Mouse (Mus musculus) neural tube, embryonic 13.5 days (tissue): ENCODE data around the gene Itpka. TPM values are rescaled to one million over a fixed set of nuclear protein-coding genes. Genes with fewer than 3 reads are reported as not detected.

Source experiments
- ATAC-seq: fragments of 200-750 bp; cut with Nextera tagmentation; 2 replicates; pipeline ENCODE4 v1.8.0; 2017; ENCODE audit warnings: low read depth, mild to moderate bottlenecking, moderate TSS enrichment, moderate library complexity
- H3K27ac ChIP-seq: fragments of 300-500 bp; sonication (generic); replicated peaks from 2 replicates; pipeline ENCODE4 v1.5.1; 2015; ENCODE audit warnings: moderate library complexity, mild to moderate bottlenecking, inconsistent platforms
- H3K27me3 ChIP-seq: fragments of 300-500 bp; sonication (generic); 2 replicates; pipeline ENCODE4 v1.6.1; 2015; ENCODE audit warnings: mild to moderate bottlenecking, inconsistent platforms
- H3K36me3 ChIP-seq: fragments of 300-500 bp; sonication (generic); 2 replicates; pipeline ENCODE4 v1.6.1; 2015; ENCODE audit warnings: mild to moderate bottlenecking, inconsistent platforms
- H3K4me1 ChIP-seq: fragments of 300-500 bp; sonication (generic); replicated peaks from 2 replicates; pipeline ENCODE4 v1.6.1; 2015; ENCODE audit warnings: inconsistent platforms
- H3K4me2 ChIP-seq: fragments of 300-500 bp; sonication (generic); 2 replicates; pipeline ENCODE4 v1.6.1; 2015; ENCODE audit warnings: inconsistent platforms, mild to moderate bottlenecking, moderate library complexity
- H3K4me3 ChIP-seq: fragments of 300-500 bp; sonication (generic); 2 replicates; pipeline ENCODE4 v1.5.1; 2015; ENCODE audit warnings: mild to moderate bottlenecking, inconsistent platforms
- H3K9ac ChIP-seq: fragments of 300-500 bp; sonication (generic); 2 replicates; pipeline ENCODE4 v1.6.1; 2015; ENCODE audit warnings: moderate library complexity, mild to moderate bottlenecking, inconsistent platforms
- H3K9me3 ChIP-seq: fragments of 300-500 bp; sonication (generic); 2 replicates; pipeline ENCODE4 v1.6.1; 2016; ENCODE audit warnings: inconsistent platforms
- WGBS: fragments of 180-500 bp; shearing (Covaris S2); methylation state at CpG from one replicate; pipeline ENCODE4 v1.1.7; 2015; 5-methylcytosine and 5-hydroxymethylcytosine counted together
- polyA plus RNA-seq: library from polyadenylated mRNA; unstranded; fragments of >200 nt; fragmentation: Nextera tagmentation; extraction: Ambion mirVana; gene quantifications from 2 replicates; pipeline ENCODE4 v1.2.1, GENCODE M21; 2015

Itpka gene
- polyA plus RNA-seq, 1 experiment from 2014 or later: 0.28 TPM

GRCm38 (mm10) chr2:119758844-119759835, 17.0 kb downstream of the Itpka start:
- Histone ChIP-seq H3K27ac (no peak overlapping the region), H3K9ac (peak overlapping the region; percentile 76; the same call in 1 of the 2 replicates), H3K4me1 (peaks cover 15% of the 10 kb centered on the region), H3K9me3 (no peaks in the 10 kb centered on the region), H3K36me3 (peaks cover 10% of the 10 kb centered on the region), H3K4me2 (peak overlapping the region; percentile 99), H3K27me3 (peaks cover 63% of the 10 kb centered on the region), H3K4me3 (peak overlapping the region; percentile 62)
- 5% methylated on average over 44 of the region's 44 CpGs for WGBS
- 0 out of 2 replicates have a peak, but pooled peaks have one; percentile 15 for ATAC-seq

- peak within 1 kb of the TSS; percentile 99; the same call in 1 of the 2 replicates for H3K4me2 ChIP-seq
- WGBS: 8% methylated on average over 9 of the region's 9 CpGs
- no peak for ATAC-seq
These were observed 18.1 kb downstream of the Itpka start, which contains the start of gene Ltk for GRCm38 (mm10) chr2:119760251-119760650. Gene Ltk, minus strand, starts transcription at chr2:119760431.

GRCm38 (mm10) chr2:119762276-119762675, 20.1 kb downstream of the Itpka start:
- 84% methylated on average over 1 of the region's 1 CpGs for WGBS
- no peak for ATAC-seq
- no peak overlapping the region for H3K4me3 ChIP-seq
- H3K4me2 ChIP-seq: no peak overlapping the region
- no peak overlapping the region for H3K9ac ChIP-seq
- peaks cover 51% of the 10 kb centered on the region for H3K27me3 ChIP-seq
- H3K4me1 ChIP-seq: peaks cover 15% of the 10 kb centered on the region
- H3K9me3 ChIP-seq: no peaks in the 10 kb centered on the region
- peaks cover 33% of the 10 kb centered on the region for H3K36me3 ChIP-seq
- H3K27ac ChIP-seq: no peak overlapping the region

More at GRCm38 (mm10) chr2:119760251-119760650, 18.1 kb downstream of the Itpka start, which contains the start of gene Ltk:
- peaks cover 21% of the 10 kb centered on the region for H3K36me3 ChIP-seq
- no peak within 1 kb of the TSS for H3K9ac ChIP-seq
- no peak within 1 kb of the TSS for H3K27ac ChIP-seq
- peaks cover 15% of the 10 kb centered on the region for H3K4me1 ChIP-seq
- no peaks in the 10 kb centered on the region for H3K9me3 ChIP-seq
- H3K27me3 ChIP-seq: peaks cover 63% of the 10 kb centered on the region
- H3K4me3 ChIP-seq: no peak within 1 kb of the TSS

GRCm38 (mm10) chr2:119763924-119764323, 21.8 kb downstream of the Itpka start:
- WGBS: 72% methylated on average over 4 of the region's 4 CpGs

GRCm38 (mm10) chr2:119767246-119767645, 25.1 kb downstream of the Itpka start:
- ATAC-seq: no peak

More at GRCm38 (mm10) chr2:119763924-119764323, 21.8 kb downstream of the Itpka start:
- H3K27me3 ChIP-seq: peaks cover 34% of the 10 kb centered on the region
- ATAC-seq: no peak
- no peak overlapping the region for H3K4me2 ChIP-seq
- H3K9me3 ChIP-seq: no peaks in the 10 kb centered on the region
- H3K36me3 ChIP-seq: peaks cover 45% of the 10 kb centered on the region
- H3K4me1 ChIP-seq: no peaks in the 10 kb centered on the region
- H3K27ac ChIP-seq: no peak overlapping the region
- H3K4me3 ChIP-seq: no peak overlapping the region
- H3K9ac ChIP-seq: no peak overlapping the region

GRCm38 (mm10) chr2:119787206-119787883, 45.2 kb downstream of the Itpka start, which contains the start of gene Rpap1:
Gene Rpap1, minus strand, starts transcription at chr2:119787537.
- Histone ChIP-seq H3K4me2 (peak within 1 kb of the TSS; percentile 70), H3K9ac (peak within 1 kb of the TSS; percentile 74), H3K4me1 (peaks cover 9% of the 10 kb centered on the region), H3K4me3 (peak within 1 kb of the TSS; percentile 63), H3K27ac (peak within 1 kb of the TSS; percentile 90), H3K36me3 (peaks cover 14% of the 10 kb centered on the region), H3K9me3 (no peaks in the 10 kb centered on the region), H3K27me3 (no peaks in the 10 kb centered on the region; the same call in 1 of the 2 replicates)
- peak; percentile 97 for ATAC-seq
- under 1% methylated on average over 44 of the region's 44 CpGs for WGBS

More at GRCm38 (mm10) chr2:119767246-119767645, 25.1 kb downstream of the Itpka start:
- 94% methylated on average over 6 of the region's 6 CpGs for WGBS
- H3K4me1 ChIP-seq: no peaks in the 10 kb centered on the region
- peaks cover 2% of the 10 kb centered on the region for H3K27me3 ChIP-seq
- no peak overlapping the region for H3K27ac ChIP-seq
- no peak overlapping the region for H3K9ac ChIP-seq
- H3K36me3 ChIP-seq: peaks cover 78% of the 10 kb centered on the region
- no peak overlapping the region for H3K4me2 ChIP-seq
- H3K9me3 ChIP-seq: no peaks in the 10 kb centered on the region
- H3K4me3 ChIP-seq: no peak overlapping the region

GRCm38 (mm10) chr2:119789996-119790395, 47.9 kb downstream of the Itpka start:
- no peak overlapping the region for H3K4me3 ChIP-seq
- 94% methylated on average over 2 of the region's 2 CpGs for WGBS
- H3K9me3 ChIP-seq: no peaks in the 10 kb centered on the region
- H3K9ac ChIP-seq: no peak overlapping the region
- H3K36me3 ChIP-seq: no peaks in the 10 kb centered on the region
- no peak overlapping the region for H3K27ac ChIP-seq
- H3K27me3 ChIP-seq: peaks cover 6% of the 10 kb centered on the region; the same call in 1 of the 2 replicates
- ATAC-seq: no peak
- H3K4me2 ChIP-seq: no peak overlapping the region
- H3K4me1 ChIP-seq: peaks cover 9% of the 10 kb centered on the region

- 70% methylated on average over 5 of the region's 5 CpGs for WGBS
- H3K4me3 ChIP-seq: no peak within 1 kb of the TSS
These were observed 55.2 kb downstream of the Itpka start, which contains the start of gene Tyro3 for GRCm38 (mm10) chr2:119797279-119797783. Gene Tyro3, plus strand, starts transcription at chr2:119797733.

GRCm38 (mm10) chr2:119798246-119798927, 56.2 kb downstream of the Itpka start:
- peak overlapping the region; percentile 97 for H3K4me2 ChIP-seq
- no peak overlapping the region for H3K9ac ChIP-seq
- H3K9me3 ChIP-seq: no peaks in the 10 kb centered on the region
- H3K4me1 ChIP-seq: peaks cover 44% of the 10 kb centered on the region
- no peak overlapping the region for H3K27ac ChIP-seq
- no peaks in the 10 kb centered on the region for H3K36me3 ChIP-seq
- 9% methylated on average over 13 of the region's 13 CpGs for WGBS
- H3K27me3 ChIP-seq: peaks cover 46% of the 10 kb centered on the region
- no peak overlapping the region for H3K4me3 ChIP-seq
- no peak for ATAC-seq

More at GRCm38 (mm10) chr2:119797279-119797783, 55.2 kb downstream of the Itpka start, which contains the start of gene Tyro3:
- Histone ChIP-seq H3K27me3 (peaks cover 46% of the 10 kb centered on the region), H3K4me2 (peak within 1 kb of the TSS; percentile 97; the same call in 1 of the 2 replicates), H3K4me1 (peaks cover 33% of the 10 kb centered on the region), H3K9me3 (no peaks in the 10 kb centered on the region), H3K27ac (no peak within 1 kb of the TSS), H3K36me3 (no peaks in the 10 kb centered on the region), H3K9ac (no peak within 1 kb of the TSS)
- ATAC-seq: no peak

- H3K4me2 ChIP-seq: peak overlapping the region; percentile 97
- WGBS: under 1% methylated on average over 48 of the region's 89 CpGs
- peak overlapping the region; percentile 92 for H3K9ac ChIP-seq
- peaks cover 53% of the 10 kb centered on the region for H3K4me1 ChIP-seq
- peak overlapping the region; percentile 77 for H3K4me3 ChIP-seq
- peaks cover 44% of the 10 kb centered on the region for H3K27me3 ChIP-seq
- H3K36me3 ChIP-seq: no peaks in the 10 kb centered on the region
- no peaks in the 10 kb centered on the region for H3K9me3 ChIP-seq
- peak; percentile 76 for ATAC-seq
- 0 out of 2 replicates have a peak overlapping the region, but pooled peaks have one; percentile 33 for H3K27ac ChIP-seq
These were observed 57.2 kb downstream of the Itpka start for GRCm38 (mm10) chr2:119799181-119799960.
